7 mouse cellular contexts compared by ENCODE assay signal in genomic region chr12:110277965-110278307, GRCm38 (mm10). TPM values are rescaled to one million over a fixed set of nuclear protein-coding genes. Genes with fewer than 3 reads are reported as not detected.
DNase-seq lines count a peak whose midpoint lies in the region; ATAC-seq and TF ChIP-seq lines count a peak whose summit lies in the region.

No protein-coding gene starts in this region.

- H3K4me2 ChIP-seq in intestine, embryonic 14.5 days (ENCODE audit: low read length) = peak overlapping the region; percentile 69
- H3K4me2 ChIP-seq in liver, embryonic 14.5 days (ENCODE audit: low read depth) = peak overlapping the region; percentile 22

- H3K27me3 ChIP-seq in intestine, embryonic 14.5 days (replicated peaks; ENCODE audit: control insufficient read depth, insufficient read depth, low read length) = peaks cover 73% of the 10 kb centered on the region
- H3K27me3 ChIP-seq in liver, embryonic 14.5 days (ENCODE audit: control insufficient read depth, insufficient read depth, low read length) = peaks cover 69% of the 10 kb centered on the region

- H3K9me3 ChIP-seq in intestine, embryonic 14.5 days (ENCODE audit: control insufficient read depth, low read length) = no peaks in the 10 kb centered on the region
- no peaks in the 10 kb centered on the region for H3K9me3 ChIP-seq in liver, embryonic 14.5 days (ENCODE audit: control insufficient read depth, low read length)

- no peak for TF ChIP-seq EP300 in liver, embryonic 14.5 days (IDR thresholded peaks at IDR 0.05; ENCODE audit: low read depth)

- no peak for TF ChIP-seq CTCF in embryonic fibroblast, embryonic 13.5 days (IDR thresholded peaks at IDR 0.05; ENCODE audit: borderline replicate concordance, insufficient read depth, low read length)
- no peak for TF ChIP-seq CTCF in liver, embryonic 14.5 days (IDR thresholded peaks at IDR 0.05; ENCODE audit: low read depth)
- no peak for TF ChIP-seq CTCF in olfactory bulb, adult 2 months (IDR thresholded peaks at IDR 0.05; ENCODE audit: insufficient read depth, low read depth, low read length)

- TF ChIP-seq POLR2A in embryonic fibroblast, embryonic 13.5 days (IDR thresholded peaks at IDR 0.05; ENCODE audit: low read depth, low read length) = no peak
- TF ChIP-seq POLR2A in olfactory bulb, adult 2 months (IDR thresholded peaks at IDR 0.05; ENCODE audit: insufficient read depth, low read depth, low read length) = no peak

- no peaks in the 10 kb centered on the region for H3K4me1 ChIP-seq in embryonic fibroblast, embryonic 13.5 days (ENCODE audit: control insufficient read depth, insufficient read depth, low read length)
- peaks cover 14% of the 10 kb centered on the region for H3K4me1 ChIP-seq in intestine, embryonic 14.5 days (replicated peaks; ENCODE audit: control insufficient read depth, insufficient read depth, low read length)
- H3K4me1 ChIP-seq in liver, embryonic 14.5 days (replicated peaks; ENCODE audit: control insufficient read depth in 2 of 2, insufficient read depth in 2 of 2, low read length in 1 of 2) = no peaks in the 10 kb centered on the region
- peaks cover 10% of the 10 kb centered on the region for H3K4me1 ChIP-seq in olfactory bulb, adult 2 months (ENCODE audit: control insufficient read depth, insufficient read depth, low read length)

- no peaks in the 10 kb centered on the region for H3K36me3 ChIP-seq in intestine, embryonic 14.5 days (ENCODE audit: control insufficient read depth, insufficient read depth, low read length)
- H3K36me3 ChIP-seq in liver, embryonic 14.5 days (replicated peaks; ENCODE audit: control insufficient read depth, insufficient read depth, low read depth) = no peaks in the 10 kb centered on the region

- ATAC-seq in intestine, embryonic 14.5 days (replicated peaks; ENCODE audit: low FRiP score, low TSS enrichment, low read depth) = no peak
- ATAC-seq in liver, embryonic 14.5 days (ENCODE audit: insufficient read depth) = no peak

- peak; percentile 61 for DNase-seq in adrenal gland, postnatal 25 days
- no peak for DNase-seq in intestine, embryonic 14.5 days (ENCODE audit: low spot score)
- DNase-seq in liver, embryonic 14.5 days (ENCODE audit: low read depth in 3 of 3, low spot score in 3 of 3) = no peak
- DNase-seq in layer of hippocampus, postnatal 10 days (ENCODE audit: low spot score in 2 of 2) = no peak
- no peak for DNase-seq in thymus, postnatal 10 days (ENCODE audit: low spot score in 2 of 2)

- 1% methylated on average over 35 of the region's 58 CpGs for WGBS in intestine, embryonic 14.5 days
- WGBS in liver, embryonic 14.5 days (ENCODE audit: insufficient replicate concordance) = 1% methylated on average over 48 of the region's 58 CpGs
- WGBS in olfactory bulb, adult 2 months = 2% methylated on average over 49 of the region's 58 CpGs

- peak overlapping the region; percentile 29; the same call in 1 of the 2 replicates for H3K9ac ChIP-seq in intestine, embryonic 14.5 days (ENCODE audit: low read length)
- no peak overlapping the region for H3K9ac ChIP-seq in liver, embryonic 14.5 days (replicated peaks)

- H3K4me3 ChIP-seq in embryonic fibroblast, embryonic 13.5 days (ENCODE audit: insufficient read depth, low read length) = peak overlapping the region; percentile 7
- peak overlapping the region; percentile 40 for H3K4me3 ChIP-seq in intestine, embryonic 14.5 days (ENCODE audit: low read depth, low read length)
- H3K4me3 ChIP-seq in liver, embryonic 14.5 days (ENCODE audit: insufficient read depth in 1 of 2, low read depth in 2 of 2, low read length in 2 of 2) = peak overlapping the region; percentile 14 to 31; a peak in 3 of 4 replicates
- H3K4me3 ChIP-seq in olfactory bulb, adult 2 months (ENCODE audit: insufficient read depth, low read depth, low read length) = peak overlapping the region; percentile 36

- H3K27ac ChIP-seq in embryonic fibroblast, embryonic 13.5 days (ENCODE audit: insufficient read depth, low read length) = no peak overlapping the region
- no peak overlapping the region for H3K27ac ChIP-seq in intestine, embryonic 14.5 days (ENCODE audit: low read depth)
- no peak overlapping the region for H3K27ac ChIP-seq in liver, embryonic 14.5 days
- H3K27ac ChIP-seq in olfactory bulb, adult 2 months (ENCODE audit: insufficient read depth, low read depth, low read length) = no peak overlapping the region

RNA-seq across cellular contexts. Expression of gene Dio3, which starts 0.9 kb away (rescaled TPM):
- total RNA-seq in adrenal gland, postnatal 25 days (2021) = 2.3 and 2.6 TPM in 2 replicates
- 2.7 and 5.0 TPM in 2 replicates for polyA plus RNA-seq in embryonic fibroblast, embryonic 13.5 days (2011; ENCODE audit: insufficient read length, low read depth, missing spikeins)
- polyA plus RNA-seq in intestine, embryonic 14.5 days (2014; fragmentation: Nextera tagmentation; extraction: Ambion mirVana) = 0.35 and 0.74 TPM in 2 replicates
- polyA plus RNA-seq in liver, embryonic 14.5 days (2012; rRNA removed) = 0.12 and 0.13 TPM in 2 replicates
- not detected in 2 replicates for polyA plus RNA-seq in liver, embryonic 14.5 days (2014; fragmentation: Nextera tagmentation; extraction: Ambion mirVana)
- polyA plus RNA-seq in olfactory bulb, adult 2 months (2012; ENCODE audit: insufficient read depth, insufficient read length, low replicate concordance, missing spikeins) = not detected in 2 replicates
- 1 to 10 TPM; 2.2 to 3.3 TPM for total RNA-seq in layer of hippocampus, postnatal 10 days (2021)
